Comparison of ENCODE assay signal across 21 mouse cellular contexts in the genomic region with DNA sequence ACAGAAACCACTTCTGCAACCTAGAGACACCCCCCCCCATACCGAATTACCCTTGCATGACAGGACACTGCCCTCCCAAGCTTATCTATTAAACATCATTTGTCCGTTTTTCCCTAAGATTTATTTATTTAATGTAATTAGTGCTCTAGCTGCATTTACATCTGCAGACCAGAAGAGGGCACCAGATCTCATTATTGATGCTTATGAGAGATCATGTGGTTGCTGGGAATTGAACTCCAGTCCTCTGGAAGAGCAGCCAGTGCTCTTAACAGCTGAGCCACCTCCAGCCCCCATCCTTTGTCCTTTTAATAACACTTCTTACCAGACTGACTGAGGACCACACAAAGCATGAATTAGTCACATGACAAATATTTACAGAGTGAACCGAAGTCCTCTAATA. TPM values are rescaled to one million over a fixed set of nuclear protein-coding genes. Genes with fewer than 3 reads are reported as not detected.
A peak's percentile ranks its signal among the peaks of the same experiment; 100 is the strongest.
DNase-seq lines count a peak whose midpoint lies in the region; ATAC-seq and TF ChIP-seq lines count a peak whose summit lies in the region.
"Had no signal": no experiment of that assay in that cellular context is flagged by ENCODE, and none has a peak within 500 bp of the region (broad histone marks: within the 10 kb centered on the region; RNA-seq: fewer than 3 reads in every experiment).

No protein-coding gene starts in this region.

- no peak overlapping the region for H3K27ac ChIP-seq in layer of hippocampus, adult 2 months
- H3K27ac ChIP-seq: embryonic facial prominence, embryonic 12.5 days; forebrain, embryonic 10.5 days; limb, embryonic 13.5 days; lung, embryonic 15.5 days had no signal

- ATAC-seq in CD4-positive, CD25-positive, alpha-beta regulatory T cell, adult 4 months, result no peak

- peak; percentile 65 for TF ChIP-seq CTCF in layer of hippocampus, adult 2 months (conservative IDR thresholded peaks at IDR 0.05)

- DNase-seq in CD4-positive, CD25-positive, alpha-beta regulatory T cell, adult 2 months (ENCODE audit: low read depth, low spot score), result peak; percentile 36
- DNase-seq in layer of hippocampus, adult 2 months (ENCODE audit: low spot score in 2 of 2), result no peak
- DNase-seq in layer of hippocampus, postnatal 14 days (ENCODE audit: low spot score in 2 of 2), result no peak
- DNase-seq in A20 (ENCODE audit: low read depth, low spot score), result peak; percentile 21
- peak; percentile 63 for DNase-seq in ZHBTc4 (ENCODE audit: low read depth, low spot score)
- no peak for DNase-seq in adrenal gland, postnatal 25 days
- no peak for DNase-seq in adrenal gland, adult 8-10 months
- DNase-seq: adrenal gland, postnatal 10 days; cerebellum, postnatal 25 days; heart, postnatal 36 days; kidney, postnatal 25 days had no signal

- H3K4me3 ChIP-seq in layer of hippocampus, adult 2 months, result no peak overlapping the region
- H3K4me3 ChIP-seq: embryonic facial prominence, embryonic 12.5 days; forebrain, embryonic 10.5 days; limb, embryonic 13.5 days; lung, embryonic 15.5 days; myocyte had no signal

RNA-seq across cellular contexts. Expression of a gene that starts 27.3 kb away (rescaled TPM):
- polyA plus RNA-seq in CD4-positive, CD25-positive, alpha-beta regulatory T cell, adult 4 months (2017; shearing (Covaris generic)), result under 1 TPM; 0.51 to 0.94 TPM
- 10 to 100 TPM; 11.1 to 12.4 TPM for total RNA-seq in layer of hippocampus, adult 2 months (2021)
- total RNA-seq in layer of hippocampus, postnatal 14 days (2021), result 1 to 10 TPM; 8.0 to 8.5 TPM
- 1.5 and 1.7 TPM in 2 replicates for total RNA-seq in adrenal gland, postnatal 25 days (2021)
- 1 to 10 TPM in 3 of 4 experiments, under 1 TPM in 1; 0.74 to 1.6 (median 1.3) TPM for total RNA-seq in adrenal gland, adult 8-10 months (2022)
- polyA plus RNA-seq: forebrain, embryonic 10.5 days had no signal

RNA-seq across cellular contexts. Expression of a gene that starts 38.6 kb away (rescaled TPM):
- not detected for polyA plus RNA-seq in CD4-positive, CD25-positive, alpha-beta regulatory T cell, adult 4 months (2017; shearing (Covaris generic))
- total RNA-seq in layer of hippocampus, adult 2 months (2021), result not detected
- total RNA-seq in layer of hippocampus, postnatal 14 days (2021), result under 1 TPM in 1 of 2 experiments, not detected in 1; 0.18 TPM
- total RNA-seq in adrenal gland, postnatal 25 days (2021), result not detected in 2 replicates
- under 1 TPM in 2 of 4 experiments, not detected in 2; 0.17 to 0.24 TPM for total RNA-seq in adrenal gland, adult 8-10 months (2022)
- total RNA-seq: heart, postnatal 36 days; megakaryocyte-erythroid progenitor cell, adult 5-6 weeks had no signal
- polyA plus RNA-seq: intestine, embryonic 14.5 days had no signal

RNA-seq across cellular contexts. Expression of a gene that starts 43.6 kb away (rescaled TPM):
- not detected for polyA plus RNA-seq in CD4-positive, CD25-positive, alpha-beta regulatory T cell, adult 4 months (2017; shearing (Covaris generic))
- under 1 TPM in 1 of 2 experiments, not detected in 1; 0.20 TPM for total RNA-seq in layer of hippocampus, adult 2 months (2021)
- under 1 TPM in 1 of 2 experiments, not detected in 1; 0.39 TPM for total RNA-seq in layer of hippocampus, postnatal 14 days (2021)
- total RNA-seq in adrenal gland, postnatal 25 days (2021), result not detected in 2 replicates
- total RNA-seq in adrenal gland, adult 8-10 months (2022), result under 1 TPM in 1 of 4 experiments, not detected in 3; 0.28 TPM
- total RNA-seq: heart, adult 8-10 months; heart, postnatal 36 days; left cerebral cortex, adult 18-20 months; megakaryocyte-erythroid progenitor cell, adult 5-6 weeks had no signal
- polyA plus RNA-seq: embryonic facial prominence, embryonic 12.5 days; forebrain, embryonic 10.5 days; intestine, embryonic 14.5 days had no signal

Comparison
In these comparisons a context has a peak if more than half of its experiments do, and no peak if none do; other contexts are left out.
1. DNase-seq: peak in CD4-positive, CD25-positive, alpha-beta regulatory T cell, adult 2 months (single experiment), A20 (single experiment) and ZHBTc4 (single experiment); none in layer of hippocampus, adult 2 months (0 of 2), layer of hippocampus, postnatal 14 days (0 of 2), adrenal gland, postnatal 25 days (single experiment) and adrenal gland, adult 8-10 months (single experiment).